Mouse (Mus musculus) erythroblast, embryonic 14.5 days (primary cell): ENCODE results near the gene Tuba3b.

Source experiments
- GATA1 ChIP-seq: IDR thresholded peaks from 2 replicates; pipeline ENCODE4 v1.6.1; 2012; ENCODE audit warnings: low read length, inconsistent platforms, mixed read lengths
- TAL1 ChIP-seq: IDR thresholded peaks from 3 replicates; pipeline ENCODE4 v1.6.1; 2012; ENCODE audit warnings: low read length, inconsistent platforms, mixed read lengths

DNA sequence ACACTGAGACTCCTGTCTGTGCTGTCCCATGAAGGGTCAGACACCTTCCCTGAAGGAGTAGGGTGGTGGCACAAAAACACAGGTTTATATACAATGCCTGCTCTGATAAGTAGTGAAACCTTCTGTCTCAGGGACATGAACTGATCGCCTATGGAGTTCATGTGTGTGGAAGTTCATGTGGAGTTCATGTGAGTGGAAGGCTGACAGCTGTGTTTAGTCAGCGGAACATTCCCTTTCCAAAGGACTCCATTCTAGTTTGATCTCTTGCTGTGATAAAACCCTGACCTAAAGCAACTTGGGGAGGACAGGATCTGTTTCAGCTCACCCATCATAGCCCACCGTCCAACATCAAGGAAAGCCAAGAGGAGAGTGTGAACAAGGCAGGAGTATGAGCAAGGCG is 21.1 kb downstream of the Tuba3b start:
- TF ChIP-seq GATA1 (no peak), TAL1 (no peak)
